Mouse (Mus musculus) liver, embryonic 11.5 days (tissue): Measurements from ENCODE around the gene Rnf41. TPM values are rescaled to one million over a fixed set of nuclear protein-coding genes. Genes with fewer than 3 reads are reported as not detected.
A peak's percentile ranks its signal among the peaks of the same experiment; 100 is the strongest.

Experiments
- ATAC-seq: fragments of 200-750 bp; cut with Nextera tagmentation; replicated peaks from 2 replicates; pipeline ENCODE4 v1.8.0; 2017; ENCODE audit warnings: moderate number of reproducible peaks, mild to moderate bottlenecking, moderate TSS enrichment, moderate library complexity; ENCODE audit not compliant: low FRiP score
- DNase-seq: peaks from one replicate; pipeline ENCODE4 v3.0.0-alpha.2; 2017; ENCODE audit warnings: low spot score
- H3K27ac ChIP-seq: fragments of 300-500 bp; sonication (generic); 2 replicates; pipeline ENCODE4 v1.5.1; 2014; ENCODE audit warnings: mild to moderate bottlenecking, low read depth, low read length, control low read depth
- H3K27me3 ChIP-seq: fragments of 300-500 bp; sonication (generic); replicated peaks from 2 replicates; pipeline ENCODE4 v1.6.1; 2014; ENCODE audit warnings: low read length, mixed read lengths; ENCODE audit not compliant: control insufficient read depth, insufficient read depth
- H3K36me3 ChIP-seq: fragments of 300-500 bp; sonication (generic); 2 replicates; pipeline ENCODE4 v1.6.1; 2014; ENCODE audit warnings: mild to moderate bottlenecking, low read length, moderate library complexity, mixed read lengths; ENCODE audit not compliant: control insufficient read depth, insufficient read depth
- H3K4me1 ChIP-seq: fragments of 300-500 bp; sonication (generic); replicated peaks from 2 replicates; pipeline ENCODE4 v1.6.1; 2014; ENCODE audit warnings: low read length, mixed read lengths; ENCODE audit not compliant: control insufficient read depth, insufficient read depth
- H3K4me2 ChIP-seq: fragments of 300-500 bp; sonication (generic); 2 replicates; pipeline ENCODE4 v1.6.1; 2014; ENCODE audit warnings: mild to moderate bottlenecking, control low read depth, moderate library complexity
- H3K4me3 ChIP-seq: fragments of 300-500 bp; sonication (generic); 2 replicates; pipeline ENCODE4 v1.5.1; 2014; ENCODE audit warnings: low read depth, low read length, control low read depth
- H3K9ac ChIP-seq: fragments of 300-500 bp; sonication (generic); 2 replicates; pipeline ENCODE4 v1.6.1; 2014; ENCODE audit warnings: low read depth, low read length, control low read depth
- H3K9me3 ChIP-seq: fragments of 300-500 bp; sonication (generic); 2 replicates; pipeline ENCODE4 v1.6.1; 2016; ENCODE audit warnings: low read length, inconsistent platforms, mixed read lengths; ENCODE audit not compliant: control insufficient read depth
- WGBS: fragments of 180-500 bp; shearing (Covaris S2); extraction: QIAGEN DNeasy Blood & Tissue Kit; methylation state at CpG from one replicate; pipeline ENCODE4 v1.1.7; 2014; 5-methylcytosine and 5-hydroxymethylcytosine counted together
- polyA plus RNA-seq: library from polyadenylated mRNA; unstranded; fragments of >200 nt; fragmentation: Nextera tagmentation; extraction: Ambion mirVana; gene quantifications from 2 replicates; pipeline ENCODE4 v1.2.1, GENCODE M21; 2014

Rnf41 gene
- polyA plus RNA-seq, 1 experiment from 2014 or later = 20.4 TPM

DNA sequence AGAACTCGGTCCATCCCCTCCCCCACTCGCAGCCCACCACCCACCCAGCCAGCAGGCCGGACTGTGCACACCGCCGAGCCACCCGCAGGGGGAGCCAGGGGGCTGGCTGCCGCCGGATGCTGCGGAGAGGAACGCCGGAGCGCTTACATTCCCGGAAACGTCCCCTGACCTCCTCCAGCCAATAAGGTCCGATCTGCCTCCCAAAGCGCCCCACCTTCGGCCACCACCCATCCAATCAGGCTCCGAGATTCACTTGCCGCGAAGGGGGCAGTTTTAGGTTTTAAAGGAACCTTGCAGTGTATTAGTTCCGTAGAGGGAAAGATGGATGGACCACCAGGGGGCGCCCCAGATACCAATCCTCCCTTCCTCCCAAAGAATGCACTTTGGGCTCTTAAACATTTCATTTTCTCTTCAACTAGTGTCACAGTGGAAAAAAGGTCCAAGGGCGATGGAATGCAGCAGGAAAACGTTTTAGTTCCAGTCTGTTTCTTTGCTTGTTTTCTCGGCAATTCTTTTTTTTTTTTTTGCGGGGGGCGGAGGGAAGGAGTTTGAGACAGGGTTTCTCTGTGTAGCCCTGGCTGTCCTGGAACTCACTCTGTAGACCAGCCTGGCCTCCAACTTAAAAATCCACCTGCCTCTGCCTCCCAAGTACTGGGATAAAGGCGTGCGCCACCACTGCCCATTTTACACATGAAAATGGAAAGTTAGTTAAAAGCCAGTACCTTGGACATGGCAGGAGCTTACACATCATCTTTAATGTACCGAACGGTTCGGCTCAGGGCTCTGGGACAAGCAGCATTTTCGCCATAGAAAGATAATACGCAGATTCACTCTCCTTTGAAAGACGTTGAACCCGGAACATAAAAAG lies 1.5 kb upstream of the Rnf41 start:
- peak overlapping the region; percentile 100 for H3K4me2 ChIP-seq
- H3K36me3 ChIP-seq = peaks cover 11% of the 10 kb centered on the region; the same call in 1 of the 2 replicates
- H3K4me3 ChIP-seq = peak overlapping the region; percentile 79
- DNase-seq (peak; percentile 91), ATAC-seq (peak; percentile 86)
- H3K4me1 ChIP-seq = peaks cover 34% of the 10 kb centered on the region
- H3K27me3 ChIP-seq = no peaks in the 10 kb centered on the region
- no peaks in the 10 kb centered on the region for H3K9me3 ChIP-seq
- H3K27ac ChIP-seq = peak overlapping the region; percentile 91
- H3K9ac ChIP-seq = peak overlapping the region; percentile 90
- 7% methylated on average over 36 of the region's 36 CpGs for WGBS

DNA sequence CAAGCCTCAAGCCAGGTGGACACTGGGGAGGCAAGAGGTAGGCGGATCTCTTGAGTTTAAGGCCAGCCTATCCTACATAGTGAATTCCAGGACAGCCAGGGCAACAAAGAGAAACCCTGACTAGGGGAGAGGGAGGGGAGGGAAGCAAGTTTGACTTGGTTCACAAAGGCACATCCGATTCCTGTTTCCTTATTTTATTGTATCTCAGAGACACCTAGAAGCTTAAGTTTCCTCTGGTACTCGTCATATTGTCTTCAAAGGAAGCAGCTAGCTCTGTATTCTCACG lies 954 bp upstream of the Rnf41 start:
- Histone ChIP-seq H3K36me3 (peaks cover 14% of the 10 kb centered on the region; the same call in 1 of the 2 replicates), H3K27me3 (no peaks in the 10 kb centered on the region), H3K4me1 (peaks cover 34% of the 10 kb centered on the region), H3K4me2 (peak overlapping the region; percentile 100), H3K27ac (peak overlapping the region; percentile 91), H3K4me3 (peak overlapping the region; percentile 79), H3K9ac (peak overlapping the region; percentile 90), H3K9me3 (no peaks in the 10 kb centered on the region)
- 23% methylated on average over 4 of the region's 4 CpGs for WGBS
- DNase-seq (no peak), ATAC-seq (no peak)

DNA sequence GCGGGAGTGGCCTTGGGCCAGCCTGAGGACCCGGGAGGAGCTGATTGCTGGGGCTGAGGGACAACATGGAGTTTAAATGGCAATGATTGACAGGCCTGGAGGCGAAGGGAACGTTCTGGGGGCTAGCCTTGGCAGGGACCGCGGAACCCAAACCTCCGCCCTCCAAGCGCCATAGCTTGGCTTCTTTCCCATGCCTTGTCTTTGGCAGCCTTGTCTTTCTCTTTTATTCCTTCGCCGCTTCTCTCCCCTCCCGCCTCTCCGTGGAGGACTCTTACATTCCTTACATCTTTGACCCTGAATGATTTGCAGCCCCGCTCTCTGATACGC lies 561 bp downstream of the Rnf41 start:
- Histone ChIP-seq H3K27ac (peak overlapping the region; percentile 91), H3K36me3 (peaks cover 15% of the 10 kb centered on the region; the same call in 1 of the 2 replicates), H3K27me3 (no peaks in the 10 kb centered on the region), H3K4me1 (peaks cover 34% of the 10 kb centered on the region), H3K9me3 (no peaks in the 10 kb centered on the region), H3K9ac (peak overlapping the region; percentile 90), H3K4me2 (peak overlapping the region; percentile 100), H3K4me3 (peak overlapping the region; percentile 79)
- 1% methylated on average over 14 of the region's 14 CpGs for WGBS
- DNase-seq = no peak
- ATAC-seq = no peak

DNA sequence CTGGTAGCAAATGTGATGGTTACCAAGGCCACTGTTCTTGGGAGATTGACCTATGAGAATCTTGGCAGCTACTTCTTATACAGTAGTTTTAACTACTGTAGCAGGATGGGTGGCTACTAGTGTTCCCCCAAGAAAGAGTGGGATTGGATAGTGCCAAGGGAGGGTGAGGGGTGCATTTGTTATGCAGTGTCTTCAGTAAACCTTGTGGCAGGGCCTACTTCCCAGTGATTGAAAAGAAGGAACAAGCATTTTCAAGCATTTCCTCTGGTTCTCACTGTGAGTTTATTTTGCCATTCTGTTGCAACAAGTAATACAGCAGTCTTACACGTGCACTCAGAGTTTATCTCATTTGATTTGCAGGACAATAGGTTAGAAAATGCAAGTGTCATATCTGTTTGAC lies 1.1 kb downstream of the Rnf41 start:
- ATAC-seq = no peak
- WGBS = 26% methylated on average over 1 of the region's 1 CpGs
- peak overlapping the region; percentile 79 for H3K4me3 ChIP-seq
- no peak for DNase-seq
- peaks cover 18% of the 10 kb centered on the region; the same call in 1 of the 2 replicates for H3K36me3 ChIP-seq
- peak overlapping the region; percentile 100 for H3K4me2 ChIP-seq
- H3K27me3 ChIP-seq = no peaks in the 10 kb centered on the region
- H3K4me1 ChIP-seq = peaks cover 34% of the 10 kb centered on the region
- H3K9ac ChIP-seq = peak overlapping the region; percentile 90
- H3K27ac ChIP-seq = no peak overlapping the region
- H3K9me3 ChIP-seq = no peaks in the 10 kb centered on the region

DNA sequence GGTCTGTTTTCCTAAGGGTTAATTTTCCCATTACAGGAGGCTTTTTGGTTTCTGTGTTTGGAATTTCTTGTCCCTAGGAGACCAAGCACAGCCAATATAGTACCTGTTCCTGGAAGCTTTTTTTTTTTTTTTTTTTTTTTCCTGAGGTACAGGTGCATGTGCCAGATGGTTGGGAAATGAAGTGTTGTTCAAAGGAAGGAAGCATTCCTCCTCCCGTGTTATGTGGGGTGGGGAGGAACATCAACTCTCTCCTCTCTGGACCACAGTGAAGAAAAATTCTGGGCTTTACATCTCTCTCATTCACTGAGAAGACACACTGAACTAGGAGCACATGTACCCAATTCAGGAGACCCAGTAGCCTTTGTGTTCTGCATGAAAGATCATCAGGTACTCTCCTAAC lies 1.6 kb downstream of the Rnf41 start:
- 71% methylated on average over 1 of the region's 1 CpGs for WGBS
- Histone ChIP-seq H3K27me3 (no peaks in the 10 kb centered on the region), H3K4me1 (peaks cover 34% of the 10 kb centered on the region), H3K36me3 (peaks cover 15% of the 10 kb centered on the region; the same call in 1 of the 2 replicates), H3K9me3 (no peaks in the 10 kb centered on the region), H3K4me3 (peak overlapping the region; percentile 79), H3K27ac (no peak overlapping the region), H3K4me2 (peak overlapping the region; percentile 100), H3K9ac (no peak overlapping the region)
- no peak for DNase-seq
- ATAC-seq = no peak

DNA sequence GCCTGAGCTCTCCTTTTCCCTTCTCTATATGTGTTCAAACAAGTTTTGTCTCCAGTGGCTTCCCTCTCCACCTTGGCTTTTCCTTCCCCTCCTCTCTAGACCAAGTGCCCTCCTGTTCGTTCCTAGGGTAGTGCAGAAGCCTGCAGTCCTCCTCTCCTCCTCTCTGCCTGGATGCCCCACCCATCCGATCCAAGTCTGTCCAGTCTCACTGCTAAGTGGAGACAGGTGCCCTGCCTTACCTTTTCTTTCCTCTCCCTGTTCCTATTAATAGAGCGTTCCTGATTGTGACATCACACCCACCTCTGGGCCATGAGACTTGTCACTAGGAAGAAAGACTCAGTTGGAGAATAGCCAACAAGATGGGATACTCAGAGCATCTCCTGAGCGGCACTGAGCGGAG lies 3.4 kb downstream of the Rnf41 start:
- 85% methylated on average over 5 of the region's 5 CpGs for WGBS
- no peak for ATAC-seq
- peaks cover 15% of the 10 kb centered on the region; the same call in 1 of the 2 replicates for H3K36me3 ChIP-seq

DNA sequence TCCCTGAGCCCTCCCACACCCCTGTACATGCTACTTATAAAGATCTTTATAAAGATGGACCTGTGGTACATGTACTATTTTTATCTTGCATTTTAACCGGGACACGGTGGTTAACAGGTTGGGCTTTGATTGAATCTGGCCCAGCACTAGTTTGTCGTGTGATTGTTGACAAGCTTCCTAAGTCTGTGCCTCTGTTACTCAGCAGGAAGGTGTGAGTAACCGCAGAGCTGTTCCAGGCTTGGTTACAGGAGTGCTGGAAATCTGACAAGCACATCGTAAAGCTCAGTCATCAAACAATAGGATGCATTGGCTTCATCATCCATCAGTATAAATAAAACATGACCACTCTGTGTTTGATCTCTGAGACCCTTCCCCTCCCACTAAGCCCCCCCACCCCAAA lies 11.0 kb downstream of the Rnf41 start:
- DNase-seq = no peak
- no peak for ATAC-seq
- Histone ChIP-seq H3K27ac (no peak overlapping the region), H3K4me3 (no peak overlapping the region), H3K4me1 (0 out of 2 replicates have a peak, but pooled peaks cover 7% of the 10 kb centered on the region), H3K9me3 (no peaks in the 10 kb centered on the region), H3K36me3 (peaks cover 8% of the 10 kb centered on the region; the same call in 1 of the 2 replicates), H3K27me3 (no peaks in the 10 kb centered on the region), H3K9ac (no peak overlapping the region), H3K4me2 (no peak overlapping the region)
- WGBS = 81% methylated on average over 5 of the region's 5 CpGs

More for the DNA sequence above, 3.4 kb downstream of the Rnf41 start:
- no peak for DNase-seq
- H3K4me1 ChIP-seq = peaks cover 26% of the 10 kb centered on the region
- no peak overlapping the region for H3K4me2 ChIP-seq
- no peak overlapping the region for H3K9ac ChIP-seq
- H3K9me3 ChIP-seq = no peaks in the 10 kb centered on the region
- H3K27ac ChIP-seq = no peak overlapping the region
- H3K4me3 ChIP-seq = no peak overlapping the region
- H3K27me3 ChIP-seq = no peaks in the 10 kb centered on the region

DNA sequence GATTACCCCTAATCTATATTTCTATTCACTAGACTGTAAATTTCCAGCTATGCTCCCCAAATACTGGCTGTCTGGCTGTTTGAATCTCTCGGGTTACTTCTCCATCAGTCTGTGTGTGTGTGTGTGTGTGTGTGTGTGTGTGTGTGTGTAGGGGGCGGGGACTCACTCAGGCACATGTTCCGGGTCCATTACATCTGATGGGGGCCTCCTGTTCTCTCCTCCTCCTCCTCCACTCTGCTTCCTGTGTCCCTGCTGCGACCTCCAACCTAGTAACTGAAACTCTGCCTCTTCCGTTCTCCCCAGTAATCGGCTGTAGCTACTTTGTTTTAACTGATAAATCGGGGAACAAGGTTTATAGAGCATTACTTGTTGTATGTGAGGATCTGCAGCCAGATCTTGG lies 13.1 kb downstream of the Rnf41 start:
- DNase-seq = no peak
- Histone ChIP-seq H3K4me2 (peak overlapping the region; percentile 26; the same call in 1 of the 2 replicates), H3K4me3 (no peak overlapping the region), H3K36me3 (peaks cover 17% of the 10 kb centered on the region), H3K27me3 (no peaks in the 10 kb centered on the region), H3K9me3 (no peaks in the 10 kb centered on the region), H3K9ac (no peak overlapping the region), H3K27ac (no peak overlapping the region), H3K4me1 (0 out of 2 replicates have a peak, but pooled peaks cover 7% of the 10 kb centered on the region)
- WGBS = 31% methylated on average over 7 of the region's 7 CpGs
- ATAC-seq = peak; percentile 56

DNA sequence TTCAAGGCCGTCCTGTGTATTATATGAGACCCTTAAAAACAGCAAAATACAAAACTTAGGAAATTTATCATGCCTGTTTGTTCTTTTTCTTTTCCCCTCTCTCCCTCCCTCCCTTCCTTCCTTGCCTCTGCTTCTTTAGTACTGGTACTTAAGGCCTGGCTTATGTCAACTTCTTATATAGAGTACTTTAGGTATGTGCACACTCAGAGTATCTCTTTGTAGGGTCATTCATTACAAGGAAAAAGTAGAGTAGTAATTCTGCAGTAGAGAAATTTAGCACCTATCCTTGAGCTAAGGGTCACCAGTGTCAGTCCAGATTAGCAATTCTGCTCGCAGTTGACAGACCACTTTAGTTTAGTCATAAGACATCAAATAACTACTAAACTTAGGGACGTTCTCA lies 13.8 kb downstream of the Rnf41 start:
- H3K4me3 ChIP-seq = no peak overlapping the region
- ATAC-seq = no peak
- no peak for DNase-seq
- WGBS = 87% methylated on average over 3 of the region's 3 CpGs
- H3K9ac ChIP-seq = no peak overlapping the region
- 0 out of 2 replicates have a peak, but pooled peaks cover 7% of the 10 kb centered on the region for H3K4me1 ChIP-seq
- no peaks in the 10 kb centered on the region for H3K27me3 ChIP-seq
- H3K27ac ChIP-seq = peak overlapping the region; percentile 7; the same call in 1 of the 2 replicates
- no peaks in the 10 kb centered on the region for H3K9me3 ChIP-seq
- no peak overlapping the region for H3K4me2 ChIP-seq
- H3K36me3 ChIP-seq = peaks cover 20% of the 10 kb centered on the region
